Mouse (Mus musculus) olfactory bulb, adult 2 months (tissue): Measurements from ENCODE around the gene Numa1.

ENCODE experiments used
- CTCF ChIP-seq: fragments of 200-500 bp; IDR thresholded peaks from 2 replicates; pipeline ENCODE4 v1.5.1; 2012; ENCODE audit warnings: low read depth, mild to moderate bottlenecking, low read length, moderate library complexity; ENCODE audit not compliant: insufficient read depth
- POLR2A ChIP-seq: fragments of 200-500 bp; IDR thresholded peaks from 2 replicates; pipeline ENCODE4 v1.6.1; 2012; ENCODE audit warnings: mild to moderate bottlenecking, low read depth, low read length, moderate library complexity; ENCODE audit not compliant: insufficient read depth

DNA sequence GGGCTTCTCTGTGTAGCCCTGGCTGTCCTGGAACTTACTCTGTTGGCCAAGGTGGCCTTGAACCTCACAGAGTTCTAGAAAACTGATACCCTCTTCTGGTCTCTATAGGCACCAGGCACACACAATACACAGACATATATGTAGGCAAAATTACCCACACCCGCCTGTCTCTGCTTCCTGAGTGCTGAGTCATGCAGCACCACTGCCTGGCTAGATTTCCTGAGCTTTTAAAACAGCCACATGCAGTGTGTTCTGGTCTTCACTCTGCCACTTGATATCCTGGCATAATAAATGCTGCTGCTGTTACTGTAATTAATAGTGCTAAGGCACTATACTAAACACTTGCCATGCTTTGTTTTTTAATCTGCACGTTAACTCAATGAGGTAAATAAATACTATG lies 31.7 kb downstream of the Numa1 start:
- TF ChIP-seq POLR2A: no peak
- TF ChIP-seq CTCF: no peak
